ENCODE assay signal across 17 mouse cellular contexts in genomic region chr4:87501791-87502190, GRCm38 (mm10).
"Had no signal": no experiment of that assay in that cellular context is flagged by ENCODE, and none has a peak within 500 bp of the region (broad histone marks: within the 10 kb centered on the region; RNA-seq: fewer than 3 reads in every experiment).

No protein-coding gene starts in this region.

- H3K27me3 ChIP-seq: liver, embryonic 13.5 days; midbrain, embryonic 12.5 days; neural tube, embryonic 12.5 days; neural tube, embryonic 15.5 days had no signal

- H3K4me2 ChIP-seq: liver, embryonic 13.5 days; midbrain, embryonic 12.5 days; neural tube, embryonic 12.5 days; neural tube, embryonic 15.5 days had no signal

- H3K36me3 ChIP-seq: liver, embryonic 13.5 days; midbrain, embryonic 12.5 days; neural tube, embryonic 12.5 days; neural tube, embryonic 15.5 days had no signal

- H3K4me1 ChIP-seq: liver, embryonic 13.5 days; midbrain, embryonic 12.5 days; neural tube, embryonic 12.5 days; neural tube, embryonic 15.5 days had no signal

- H3K9me3 ChIP-seq: liver, embryonic 13.5 days; midbrain, embryonic 12.5 days; neural tube, embryonic 12.5 days; neural tube, embryonic 15.5 days had no signal

- H3K9ac ChIP-seq: liver, embryonic 13.5 days; midbrain, embryonic 12.5 days; neural tube, embryonic 12.5 days; neural tube, embryonic 15.5 days had no signal

- H3K27ac ChIP-seq: liver, embryonic 13.5 days; midbrain, embryonic 12.5 days; neural tube, embryonic 12.5 days; neural tube, embryonic 15.5 days; stomach, postnatal 0 days had no signal

- H3K4me3 ChIP-seq: liver, embryonic 13.5 days; midbrain, embryonic 12.5 days; neural tube, embryonic 12.5 days; neural tube, embryonic 15.5 days had no signal

- DNase-seq: kidney, adult 9 months; kidney, postnatal 14 days; kidney, postnatal 4 days; liver, embryonic 13.5 days; lung, adult 2 months; lung, postnatal 14 days; lung, postnatal 4 days; right cerebral cortex, adult 18-20 months; right cerebral cortex, postnatal 14 days; right cerebral cortex, postnatal 4 days; thymus, adult 2 months; thymus, postnatal 14 days; thymus, postnatal 4 days had no signal
